10 mouse cellular contexts compared by ENCODE assay signal in genomic region chr2:158886571-158886970, GRCm38 (mm10).
DNase-seq lines count a peak whose midpoint lies in the region; ATAC-seq and TF ChIP-seq lines count a peak whose summit lies in the region.
"Had no signal": no experiment of that assay in that cellular context is flagged by ENCODE, and none has a peak within 500 bp of the region (broad histone marks: within the 10 kb centered on the region; RNA-seq: fewer than 3 reads in every experiment).

No protein-coding gene starts in this region.

- DNase-seq in kidney, postnatal 0 days (ENCODE audit: low spot score) = peak; percentile 33
- peak; percentile 62 for DNase-seq in NIH3T3 (ENCODE audit: low read depth)
- DNase-seq in embryo, embryonic 10 days (ENCODE audit: low spot score) = peak; percentile 54
- DNase-seq in spleen, postnatal 14 days (ENCODE audit: low spot score in 2 of 2) = no peak
- DNase-seq in left cerebral cortex, postnatal 4 days = no peak

- intact Hi-C loops in left cerebral cortex, postnatal 4 days (cut with DNase I) = no loop called here

- TF ChIP-seq POLR2A in small intestine, adult 2 months (IDR thresholded peaks at IDR 0.05; ENCODE audit: low read depth, low read length) = no peak

- ATAC-seq in kidney, postnatal 0 days (replicated peaks; ENCODE audit: low FRiP score, low read depth) = no peak
- ATAC-seq in kidney, embryonic 14.5 days (ENCODE audit: low FRiP score, low TSS enrichment) = no peak
- no peak for ATAC-seq in forebrain, embryonic 13.5 days

- no peaks in the 10 kb centered on the region for H3K9me3 ChIP-seq in kidney, postnatal 0 days (replicated peaks; ENCODE audit: low read length)
- H3K9me3 ChIP-seq in kidney, embryonic 14.5 days (ENCODE audit: control insufficient read depth, low read length) = no peaks in the 10 kb centered on the region
- H3K9me3 ChIP-seq in forebrain, embryonic 13.5 days (replicated peaks) = no peaks in the 10 kb centered on the region
- H3K9me3 ChIP-seq: embryonic facial prominence, embryonic 13.5 days had no signal

- no peaks in the 10 kb centered on the region for H3K4me1 ChIP-seq in kidney, postnatal 0 days (replicated peaks; ENCODE audit: insufficient read depth, low read length)
- H3K4me1 ChIP-seq in kidney, embryonic 14.5 days (ENCODE audit: control insufficient read depth, insufficient read depth, low read length) = no peaks in the 10 kb centered on the region
- no peaks in the 10 kb centered on the region for H3K4me1 ChIP-seq in small intestine, adult 2 months (ENCODE audit: control insufficient read depth, insufficient read depth, insufficient read length, low read length)
- H3K4me1 ChIP-seq in forebrain, embryonic 13.5 days = no peaks in the 10 kb centered on the region
- H3K4me1 ChIP-seq: embryonic facial prominence, embryonic 13.5 days had no signal

- no peak overlapping the region for H3K4me3 ChIP-seq in kidney, postnatal 0 days (replicated peaks; ENCODE audit: low read depth, low read length)
- H3K4me3 ChIP-seq in kidney, embryonic 14.5 days (ENCODE audit: low read length) = no peak overlapping the region
- no peak overlapping the region for H3K4me3 ChIP-seq in small intestine, adult 2 months (ENCODE audit: low read depth, low read length)
- no peak overlapping the region for H3K4me3 ChIP-seq in forebrain, embryonic 13.5 days
- H3K4me3 ChIP-seq: embryonic facial prominence, embryonic 13.5 days; myocyte had no signal

- no peaks in the 10 kb centered on the region for H3K36me3 ChIP-seq in kidney, postnatal 0 days (ENCODE audit: insufficient read depth, low read length)
- no peaks in the 10 kb centered on the region for H3K36me3 ChIP-seq in kidney, embryonic 14.5 days (ENCODE audit: control insufficient read depth, insufficient read depth, low read length)
- no peaks in the 10 kb centered on the region for H3K36me3 ChIP-seq in small intestine, adult 2 months (ENCODE audit: control insufficient read depth, insufficient read depth, low read length)
- no peaks in the 10 kb centered on the region for H3K36me3 ChIP-seq in forebrain, embryonic 13.5 days (ENCODE audit: poor library complexity, severe bottlenecking)
- H3K36me3 ChIP-seq: embryonic facial prominence, embryonic 13.5 days had no signal

- H3K27ac ChIP-seq in kidney, postnatal 0 days = no peak overlapping the region
- no peak overlapping the region for H3K27ac ChIP-seq in kidney, embryonic 14.5 days (ENCODE audit: low read depth, low read length)
- H3K27ac ChIP-seq in small intestine, adult 2 months (ENCODE audit: insufficient read depth, low read depth, low read length) = no peak overlapping the region
- H3K27ac ChIP-seq in forebrain, embryonic 13.5 days = no peak overlapping the region
- H3K27ac ChIP-seq: embryonic facial prominence, embryonic 13.5 days had no signal

- H3K9ac ChIP-seq in kidney, postnatal 0 days (ENCODE audit: low read depth, low read length) = no peak overlapping the region
- H3K9ac ChIP-seq in kidney, embryonic 14.5 days (ENCODE audit: low read depth, low read length) = no peak overlapping the region
- H3K9ac ChIP-seq in forebrain, embryonic 13.5 days = no peak overlapping the region
- H3K9ac ChIP-seq: embryonic facial prominence, embryonic 13.5 days had no signal

- no peaks in the 10 kb centered on the region for H3K27me3 ChIP-seq in kidney, postnatal 0 days (ENCODE audit: insufficient read depth, low read length)
- no peaks in the 10 kb centered on the region for H3K27me3 ChIP-seq in kidney, embryonic 14.5 days (ENCODE audit: control insufficient read depth, insufficient read depth, low read length)
- H3K27me3 ChIP-seq in small intestine, adult 2 months (ENCODE audit: control insufficient read depth, insufficient read depth, low read length) = no peaks in the 10 kb centered on the region
- no peaks in the 10 kb centered on the region for H3K27me3 ChIP-seq in forebrain, embryonic 13.5 days
- H3K27me3 ChIP-seq: embryonic facial prominence, embryonic 13.5 days had no signal

- H3K4me2 ChIP-seq in kidney, postnatal 0 days (ENCODE audit: low read length) = no peak overlapping the region
- no peak overlapping the region for H3K4me2 ChIP-seq in kidney, embryonic 14.5 days (replicated peaks; ENCODE audit: low read depth, low read length)
- no peak overlapping the region for H3K4me2 ChIP-seq in forebrain, embryonic 13.5 days
- H3K4me2 ChIP-seq: embryonic facial prominence, embryonic 13.5 days had no signal

- 59% methylated on average over 6 of the region's 6 CpGs for WGBS in kidney, postnatal 0 days
- WGBS in kidney, embryonic 14.5 days = 64% methylated on average over 6 of the region's 6 CpGs
- WGBS in small intestine, adult 2 months = 47% methylated on average over 6 of the region's 6 CpGs
- 50% methylated on average over 6 of the region's 6 CpGs for WGBS in forebrain, embryonic 13.5 days

- peak; percentile 65 for TF ChIP-seq CTCF in kidney, postnatal 0 days (IDR thresholded peaks at IDR 0.05; ENCODE audit: low read depth)
- peak; percentile 42; the same call in 1 of the 2 replicates for TF ChIP-seq CTCF in small intestine, adult 2 months (IDR thresholded peaks at IDR 0.05; ENCODE audit: extremely low read depth, insufficient read length, insufficient replicate concordance, low read depth, low read length)

Comparison
In these comparisons a context has a peak if more than half of its experiments do, and no peak if none do; other contexts are left out.
1. DNase-seq: peak in kidney, postnatal 0 days (single experiment), NIH3T3 (single experiment) and embryo, embryonic 10 days (single experiment); none in spleen, postnatal 14 days (0 of 2) and left cerebral cortex, postnatal 4 days (single experiment).